Mouse (Mus musculus): ENCODE measurements around the gene Impg2.
A peak's percentile ranks its signal among the peaks of the same experiment; 100 is the strongest.

The Impg2 gene

GRCm38 (mm10) chr16:56204051-56204450 is at the start of gene Impg2:
Gene Impg2 (plus strand): TSS chr16:56204313.
- DNase-seq (ENCODE audit: low spot score) = no peak

- DNase-seq (ENCODE audit: low spot score) = no peak
Observed at GRCm38 (mm10) chr16:56163466-56163865, 40.6 kb upstream of the Impg2 start.

- no peak for DNase-seq (ENCODE audit: low spot score)
Observed at GRCm38 (mm10) chr16:56170247-56170646, 33.9 kb upstream of the Impg2 start.

GRCm38 (mm10) chr16:56175867-56176581 is 28.1 kb upstream of the Impg2 start:
- DNase-seq (ENCODE audit: low spot score) = peak; percentile 42

- no peak for DNase-seq (ENCODE audit: low spot score)
Observed at GRCm38 (mm10) chr16:56186863-56187262, 17.2 kb upstream of the Impg2 start.

GRCm38 (mm10) chr16:56188198-56188597 is 15.9 kb upstream of the Impg2 start:
- no peak for DNase-seq (ENCODE audit: low spot score)

- no peak for DNase-seq (ENCODE audit: low spot score)
Observed at GRCm38 (mm10) chr16:56212740-56213139, 8.6 kb downstream of the Impg2 start.

- DNase-seq (ENCODE audit: low spot score) = no peak
Observed at GRCm38 (mm10) chr16:56227686-56228085, 23.6 kb downstream of the Impg2 start.

- DNase-seq (ENCODE audit: low spot score) = no peak
Observed at GRCm38 (mm10) chr16:56229455-56229854, 25.3 kb downstream of the Impg2 start.

GRCm38 (mm10) chr16:56231300-56231699 is 27.2 kb downstream of the Impg2 start:
- peak; percentile 22 for DNase-seq (ENCODE audit: low spot score)

- no peak for DNase-seq (ENCODE audit: low spot score)
Observed at GRCm38 (mm10) chr16:56232736-56233135, 28.6 kb downstream of the Impg2 start.

- no peak for DNase-seq (ENCODE audit: low spot score)
Observed at GRCm38 (mm10) chr16:56246031-56246430, 41.9 kb downstream of the Impg2 start.

- DNase-seq (ENCODE audit: low spot score) = no peak
Observed at GRCm38 (mm10) chr16:56273917-56274316, 69.8 kb downstream of the Impg2 start.

- peak; percentile 1 for DNase-seq (ENCODE audit: low spot score)
Observed at GRCm38 (mm10) chr16:56279060-56279459, 74.9 kb downstream of the Impg2 start.

GRCm38 (mm10) chr16:56279752-56280151 is 75.6 kb downstream of the Impg2 start:
- DNase-seq (ENCODE audit: low spot score) = no peak

GRCm38 (mm10) chr16:56281336-56281735 is 77.2 kb downstream of the Impg2 start:
- DNase-seq (ENCODE audit: low spot score) = no peak

GRCm38 (mm10) chr16:56283330-56283729 is 79.2 kb downstream of the Impg2 start:
- DNase-seq (ENCODE audit: low spot score) = no peak

GRCm38 (mm10) chr16:56283873-56284272 is 79.8 kb downstream of the Impg2 start:
- no peak for DNase-seq (ENCODE audit: low spot score)

GRCm38 (mm10) chr16:56286076-56286475 is 82.0 kb downstream of the Impg2 start:
- no peak for DNase-seq (ENCODE audit: low spot score)

GRCm38 (mm10) chr16:56286977-56287376 is 82.9 kb downstream of the Impg2 start:
- DNase-seq (ENCODE audit: low spot score) = no peak

- DNase-seq (ENCODE audit: low spot score) = no peak
Observed at GRCm38 (mm10) chr16:56294887-56295286, 90.8 kb downstream of the Impg2 start.

- DNase-seq (ENCODE audit: low spot score) = no peak
Observed at GRCm38 (mm10) chr16:56295888-56296648, 92.0 kb downstream of the Impg2 start.

- no peak for DNase-seq (ENCODE audit: low spot score)
Observed at GRCm38 (mm10) chr16:56298248-56298647, 94.1 kb downstream of the Impg2 start.

All from embryo, embryonic 10.5 days (tissue).